Mouse (Mus musculus): ENCODE data around the gene Unc79.

Gene Unc79

DNA sequence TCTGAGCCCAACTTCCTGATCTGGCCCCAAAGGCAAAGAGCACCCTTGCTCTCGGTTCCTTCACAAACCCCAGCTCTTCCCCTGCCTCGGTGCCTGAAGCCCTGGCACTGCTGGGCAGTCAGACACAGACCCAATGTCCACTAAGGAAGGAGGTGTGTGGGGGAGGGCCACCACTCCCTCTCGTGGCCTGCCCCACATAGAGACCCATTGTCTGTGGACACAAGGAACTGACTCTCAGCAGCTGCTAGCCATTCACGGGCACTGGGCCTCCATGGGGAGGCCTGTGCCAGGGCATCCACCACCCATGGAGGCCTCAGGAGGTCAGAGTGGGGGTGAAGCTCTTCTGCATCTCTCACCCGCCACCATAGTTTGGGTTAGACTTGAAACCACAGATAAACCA lies 262.4 kb downstream of the Unc79 start:
- no peak for DNase-seq

DNA sequence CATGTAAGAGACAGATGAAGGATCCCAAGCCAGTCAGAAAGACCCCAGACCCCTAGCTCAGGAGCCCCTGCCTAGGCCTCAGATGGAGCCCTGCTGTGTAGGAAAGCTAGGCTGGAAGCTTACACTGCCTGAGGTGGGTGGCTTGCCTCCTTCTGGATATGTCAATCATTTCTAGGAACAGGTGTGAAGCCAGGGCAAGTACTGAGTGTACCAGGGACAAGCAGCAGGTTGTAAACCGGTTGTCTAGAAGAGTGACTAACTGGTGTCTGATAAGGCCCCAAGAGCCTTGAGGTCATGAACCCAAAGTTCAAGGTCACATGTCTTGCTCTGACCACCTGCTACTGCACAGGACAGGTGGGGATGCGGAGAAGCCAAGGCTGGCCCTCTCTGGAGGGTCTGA lies 264.9 kb downstream of the Unc79 start:
- DNase-seq, result no peak

DNA sequence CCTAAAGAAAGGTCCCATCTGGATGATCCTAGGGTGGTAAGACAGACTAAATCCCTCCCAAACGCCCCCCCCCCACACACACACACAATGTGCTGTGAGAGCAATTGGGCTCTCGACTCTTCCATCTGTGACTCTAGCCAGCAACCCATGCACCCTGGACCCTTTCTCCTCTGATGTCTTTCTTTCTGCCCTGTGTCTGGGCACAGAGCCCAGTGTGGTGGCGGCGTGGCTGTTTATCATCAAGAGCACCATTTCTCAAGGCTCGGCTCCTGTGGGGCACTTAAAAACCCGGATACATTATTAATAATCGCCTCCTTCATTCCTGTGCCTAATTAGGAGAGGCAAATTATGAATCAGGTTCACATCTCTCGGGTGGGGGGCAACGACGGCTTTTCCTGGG lies 265.6 kb downstream of the Unc79 start:
- no peak for DNase-seq

DNA sequence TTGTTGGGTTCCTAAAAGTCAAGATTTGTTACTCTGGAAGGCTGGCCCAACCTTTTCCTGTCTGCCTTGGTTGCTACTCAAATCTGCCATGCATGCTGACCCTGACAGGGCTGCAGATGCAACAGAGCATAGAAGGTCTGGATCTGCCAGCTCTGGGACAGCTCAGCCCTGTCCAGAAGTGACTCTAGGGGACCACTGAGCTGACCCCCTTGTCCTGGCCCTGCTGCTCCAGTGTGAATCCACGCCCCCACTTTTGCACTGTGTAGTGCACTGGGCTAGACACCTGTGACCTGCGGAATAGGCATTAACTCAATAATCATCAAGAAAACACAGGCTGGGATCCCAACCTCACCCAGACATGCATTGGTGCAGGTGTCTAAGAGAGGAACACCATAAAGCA lies 266.1 kb downstream of the Unc79 start:
- DNase-seq, result no peak

DNA sequence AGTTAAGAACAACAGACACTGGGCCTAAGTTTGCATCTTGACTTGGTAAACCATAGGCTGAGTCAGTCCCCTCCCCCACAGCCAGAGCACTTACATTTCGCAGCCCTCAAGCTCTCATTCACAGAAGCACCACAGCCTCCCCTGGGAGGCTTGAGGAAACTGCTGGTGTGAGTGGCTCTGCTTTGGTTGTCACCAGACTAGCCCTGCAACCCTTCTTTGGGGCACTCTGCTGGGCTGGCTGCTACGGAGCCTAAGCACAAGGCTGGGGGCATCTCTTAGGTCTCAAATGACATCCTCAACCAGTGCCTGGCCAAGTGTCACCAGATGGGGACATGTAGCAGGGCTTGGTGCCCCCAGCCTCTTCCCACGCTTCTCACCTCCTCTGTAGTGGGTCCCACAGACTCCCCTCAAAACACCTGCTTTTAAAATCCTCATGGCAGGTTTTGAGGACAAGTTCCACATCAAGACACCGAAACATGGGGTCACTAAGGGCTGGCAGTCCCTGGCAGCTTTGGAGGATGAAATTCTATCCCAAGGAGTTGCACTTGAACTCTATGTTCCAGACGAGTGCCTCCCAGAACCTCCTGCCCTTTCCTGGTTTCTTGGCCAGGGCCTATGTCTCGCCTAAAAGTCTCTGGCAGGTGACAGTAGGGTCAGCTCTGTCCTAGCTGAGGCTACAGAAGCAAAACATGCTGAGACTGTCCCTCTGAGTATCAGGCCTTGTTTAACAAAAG lies 267.4 kb downstream of the Unc79 start:
- DNase-seq, result no peak

- DNase-seq, result no peak
These were observed 275.0 kb downstream of the Unc79 start for GRCm38 (mm10) chr12:103223671-103224070.

DNA sequence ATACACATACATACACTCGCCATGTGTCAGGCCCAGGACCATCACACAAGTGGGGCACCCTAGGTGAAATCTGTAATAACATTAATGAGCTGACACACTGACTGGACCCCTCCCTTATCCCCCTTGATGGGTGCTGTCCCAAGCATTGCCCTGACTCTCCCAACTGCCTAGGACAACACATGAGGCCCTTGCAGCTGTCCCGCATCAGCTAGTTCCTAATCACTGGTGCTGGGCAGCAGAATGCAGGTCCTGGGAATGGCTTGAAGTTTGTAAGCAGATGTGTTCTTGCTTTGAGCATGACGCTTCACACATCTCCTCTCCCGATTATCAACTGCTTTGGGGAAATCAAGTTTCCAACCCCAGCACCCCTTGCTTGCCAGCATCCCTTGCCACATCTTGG lies 277.5 kb downstream of the Unc79 start:
- DNase-seq, result no peak

DNA sequence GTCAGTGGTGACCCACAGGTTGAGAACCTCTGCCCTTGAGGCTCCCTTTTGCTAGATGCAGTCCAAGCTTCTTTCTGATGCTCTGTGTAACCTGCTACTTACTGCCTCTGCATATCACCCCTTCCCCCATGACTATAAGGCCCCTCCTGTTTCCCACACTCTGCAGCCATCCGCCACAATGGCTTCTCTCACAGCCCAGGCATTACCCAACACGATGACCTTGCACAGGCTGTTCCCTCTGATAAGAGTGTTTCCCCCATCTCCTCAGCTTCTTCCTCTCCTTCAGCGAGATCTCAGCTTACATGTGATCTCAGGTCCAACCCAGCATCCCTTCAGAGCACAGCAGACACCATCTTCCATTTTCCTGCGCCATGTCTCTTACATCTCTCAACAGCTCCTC lies 280.4 kb downstream of the Unc79 start:
- DNase-seq, result no peak
